Comparison of ENCODE assay signal across 8 mouse cellular contexts in the genomic region with DNA sequence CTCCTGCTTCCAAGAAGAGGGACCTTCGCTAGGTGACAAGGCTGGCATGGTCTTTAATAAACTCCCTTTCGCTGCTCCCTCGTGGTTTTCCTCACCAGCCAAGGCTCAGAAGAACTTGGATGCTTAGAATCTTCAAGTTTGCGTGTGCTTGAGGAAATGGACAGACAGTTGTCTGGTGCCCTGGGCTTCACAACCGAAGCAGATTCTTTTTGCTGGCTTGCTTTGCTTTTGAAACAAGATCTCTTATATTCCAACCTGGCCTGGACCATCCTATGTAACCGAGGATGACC. TPM values are rescaled to one million over a fixed set of nuclear protein-coding genes. Genes with fewer than 3 reads are reported as not detected.
DNase-seq lines count a peak whose midpoint lies in the region; ATAC-seq lines count a peak whose summit lies in the region.

No protein-coding gene starts in this region.

- H3K4me2 ChIP-seq in heart, embryonic 13.5 days: peak overlapping the region; percentile 97
- peak overlapping the region; percentile 96 for H3K4me2 ChIP-seq in hindbrain, embryonic 14.5 days (replicated peaks)
- H3K4me2 ChIP-seq in midbrain, embryonic 12.5 days (replicated peaks): peak overlapping the region; percentile 95

- H3K9ac ChIP-seq in heart, embryonic 13.5 days: peak overlapping the region; percentile 71
- peak overlapping the region; percentile 68 for H3K9ac ChIP-seq in hindbrain, embryonic 14.5 days
- H3K9ac ChIP-seq in midbrain, embryonic 12.5 days (replicated peaks): no peak overlapping the region

- H3K36me3 ChIP-seq in heart, embryonic 13.5 days: no peaks in the 10 kb centered on the region
- no peaks in the 10 kb centered on the region for H3K36me3 ChIP-seq in hindbrain, embryonic 14.5 days (replicated peaks; ENCODE audit: control insufficient read depth, insufficient read depth)
- H3K36me3 ChIP-seq in midbrain, embryonic 12.5 days: no peaks in the 10 kb centered on the region

- 21% methylated on average over 6 of the region's 6 CpGs for WGBS in heart, embryonic 13.5 days
- WGBS in hindbrain, embryonic 14.5 days: 12% methylated on average over 6 of the region's 6 CpGs
- WGBS in midbrain, embryonic 12.5 days: 19% methylated on average over 6 of the region's 6 CpGs

- no peak for ATAC-seq in heart, embryonic 13.5 days (ENCODE audit: extremely low read depth, insufficient number of reproducible peaks, low FRiP score, low TSS enrichment)
- no peak for ATAC-seq in hindbrain, embryonic 14.5 days (ENCODE audit: low FRiP score)
- no peak for ATAC-seq in midbrain, embryonic 12.5 days (ENCODE audit: low FRiP score, low read depth)

- peaks cover 86% of the 10 kb centered on the region for H3K27me3 ChIP-seq in heart, embryonic 13.5 days (replicated peaks)
- H3K27me3 ChIP-seq in hindbrain, embryonic 14.5 days (ENCODE audit: control insufficient read depth, insufficient read depth, low read length): peaks cover 47% of the 10 kb centered on the region
- peaks cover 87% of the 10 kb centered on the region for H3K27me3 ChIP-seq in midbrain, embryonic 12.5 days

- peaks cover 10% of the 10 kb centered on the region for H3K4me1 ChIP-seq in heart, embryonic 13.5 days
- no peaks in the 10 kb centered on the region for H3K4me1 ChIP-seq in brown adipose tissue, adult 24 weeks (ENCODE audit: control insufficient read depth, insufficient read depth, insufficient read length, low read length)
- H3K4me1 ChIP-seq in hindbrain, embryonic 14.5 days (replicated peaks; ENCODE audit: control insufficient read depth, insufficient read depth, low read length): peaks cover 14% of the 10 kb centered on the region
- peaks cover 11% of the 10 kb centered on the region for H3K4me1 ChIP-seq in midbrain, embryonic 12.5 days

- no peak for DNase-seq in heart, postnatal 10 days
- DNase-seq in hindbrain, embryonic 14.5 days (ENCODE audit: low spot score): peak; percentile 50
- no peak for DNase-seq in right cerebral cortex, postnatal 10 days (ENCODE audit: low spot score in 2 of 2)
- no peak for DNase-seq in layer of hippocampus, adult 18-20 months (ENCODE audit: low spot score in 2 of 2)
- DNase-seq in spleen, postnatal 10 days (ENCODE audit: low spot score in 2 of 2): no peak

- H3K9me3 ChIP-seq in heart, embryonic 13.5 days: no peaks in the 10 kb centered on the region
- no peaks in the 10 kb centered on the region for H3K9me3 ChIP-seq in hindbrain, embryonic 14.5 days (ENCODE audit: control insufficient read depth, low read length)
- H3K9me3 ChIP-seq in midbrain, embryonic 12.5 days: no peaks in the 10 kb centered on the region; the same call in 1 of the 2 replicates

- no peak overlapping the region for H3K27ac ChIP-seq in heart, embryonic 13.5 days (replicated peaks)
- no peak overlapping the region for H3K27ac ChIP-seq in brown adipose tissue, adult 24 weeks (replicated peaks; ENCODE audit: low read depth, low read length)
- H3K27ac ChIP-seq in hindbrain, embryonic 14.5 days: peak overlapping the region; percentile 16; the same call in 1 of the 2 replicates
- H3K27ac ChIP-seq in midbrain, embryonic 12.5 days (replicated peaks): no peak overlapping the region

- peak overlapping the region; percentile 63 for H3K4me3 ChIP-seq in heart, embryonic 13.5 days
- H3K4me3 ChIP-seq in brown adipose tissue, adult 24 weeks (ENCODE audit: insufficient read depth, low read depth, low read length): peak overlapping the region; percentile 39; the same call in 1 of the 2 replicates
- peak overlapping the region; percentile 47 for H3K4me3 ChIP-seq in hindbrain, embryonic 14.5 days (replicated peaks; ENCODE audit: low read length)
- peak overlapping the region; percentile 53 for H3K4me3 ChIP-seq in midbrain, embryonic 12.5 days

- intact Hi-C loops in heart, postnatal 10 days (cut with DNase I): no loop called here

RNA-seq across cellular contexts. Expression of a gene that starts 45.6 kb away (rescaled TPM):
- 0.07 TPM in 1 of 2 replicates, not detected in the other for polyA plus RNA-seq in heart, embryonic 13.5 days (2015; fragmentation: Nextera tagmentation; extraction: Ambion mirVana)
- 1 to 10 TPM; 1.1 to 1.2 TPM for total RNA-seq in heart, postnatal 10 days (2021)
- not detected in 2 replicates for polyA plus RNA-seq in brown adipose tissue, adult 24 weeks (2012; ENCODE audit: insufficient read depth, insufficient read length, missing spikeins)
- 1.8 and 1.9 TPM in 2 replicates for polyA plus RNA-seq in hindbrain, embryonic 14.5 days (2014; fragmentation: Nextera tagmentation; extraction: Ambion mirVana)
- polyA plus RNA-seq in midbrain, embryonic 12.5 days (2016; fragmentation: Nextera tagmentation; extraction: Ambion mirVana): 6.2 and 9.0 TPM in 2 replicates
- under 1 TPM; 0.25 to 0.30 TPM for total RNA-seq in layer of hippocampus, adult 18-20 months (2021)
